ENCODE assay signal across 8 mouse cellular contexts in genomic region chr1:92754793-92755488, GRCm38 (mm10).
DNase-seq lines count a peak whose midpoint lies in the region; ATAC-seq and TF ChIP-seq lines count a peak whose summit lies in the region.

No protein-coding gene starts in this region.

- H3K4me2 ChIP-seq in heart, embryonic 16.5 days (ENCODE audit: low read depth, low read length): no peak overlapping the region

- H3K27me3 ChIP-seq in heart, embryonic 16.5 days (ENCODE audit: control insufficient read depth, insufficient read depth, low read length): no peaks in the 10 kb centered on the region

- no peaks in the 10 kb centered on the region for H3K9me3 ChIP-seq in heart, embryonic 16.5 days (replicated peaks; ENCODE audit: control insufficient read depth, low read length)

- ATAC-seq in heart, embryonic 16.5 days (replicated peaks; ENCODE audit: extremely low read depth, insufficient read depth, low FRiP score): peak; percentile 43; the same call in 1 of the 2 replicates
- peak; percentile 60 to 83 for ATAC-seq in hematopoietic stem cell, adult 5-6 weeks (replicated peaks in 1 of 2; ENCODE audit: insufficient read depth in 1 of 2, low FRiP score in 2 of 2, low TSS enrichment in 1 of 2, low read depth in 1 of 2, poor library complexity in 2 of 2, severe bottlenecking in 2 of 2)

- peaks cover 14% of the 10 kb centered on the region for H3K4me1 ChIP-seq in heart, embryonic 16.5 days (ENCODE audit: control insufficient read depth, insufficient read depth, low read length)

- WGBS in heart, embryonic 16.5 days: 51% methylated on average over 20 of the region's 20 CpGs

- intact Hi-C loops in heart, postnatal 36 days (cut with DNase I): no loop called here

- peak overlapping the region; percentile 17; the same call in 1 of the 2 replicates for H3K27ac ChIP-seq in heart, embryonic 16.5 days (ENCODE audit: low read length)

- TF ChIP-seq CTCF in brain, embryonic 14.5 days (IDR thresholded peaks at IDR 0.05; ENCODE audit: borderline replicate concordance, extremely low read depth, insufficient read depth, insufficient read length): no peak

- no peak overlapping the region for H3K4me3 ChIP-seq in heart, embryonic 16.5 days (ENCODE audit: low read length)

- no peaks in the 10 kb centered on the region for H3K36me3 ChIP-seq in heart, embryonic 16.5 days (ENCODE audit: control insufficient read depth, insufficient read depth)

- TF ChIP-seq POLR2A in brain, embryonic 14.5 days (IDR thresholded peaks at IDR 0.05; ENCODE audit: borderline replicate concordance, extremely low read depth, insufficient read depth, insufficient read length, poor library complexity, severe bottlenecking): no peak

- H3K9ac ChIP-seq in heart, embryonic 16.5 days (ENCODE audit: low read length): no peak overlapping the region

- DNase-seq in heart, postnatal 36 days: no peak
- peak; percentile 43 for DNase-seq in 3134 (ENCODE audit: extremely low read depth, insufficient read length, low spot score)
- DNase-seq in brain, embryonic 14.5 days (ENCODE audit: low read depth): peak; percentile 79
- no peak for DNase-seq in kidney, postnatal 14 days
- DNase-seq in thymus, postnatal 10 days (ENCODE audit: low spot score in 2 of 2): no peak
- DNase-seq in kidney, adult 11 months: no peak

Comparison
In these comparisons a context has a peak if more than half of its experiments do, and no peak if none do; other contexts are left out.
1. DNase-seq: peak in 3134 (single experiment) and brain, embryonic 14.5 days (single experiment); none in heart, postnatal 36 days (0 of 2), kidney, postnatal 14 days (single experiment), thymus, postnatal 10 days (0 of 2) and kidney, adult 11 months (single experiment).